8 mouse cellular contexts compared by ENCODE assay signal in genomic region chr5:26816975-26817941, GRCm38 (mm10). TPM values are rescaled to one million over a fixed set of nuclear protein-coding genes. Genes with fewer than 3 reads are reported as not detected.
DNase-seq lines count a peak whose midpoint lies in the region; ATAC-seq and TF ChIP-seq lines count a peak whose summit lies in the region.

Gene Dpp6 (plus strand): TSS chr5:26817203.

- peak; percentile 38 for TF ChIP-seq CTCF in layer of hippocampus, adult 2 months (conservative IDR thresholded peaks at IDR 0.05)

- H3K27ac ChIP-seq in heart, embryonic 10.5 days = no peak within 1 kb of the TSS
- no peak within 1 kb of the TSS for H3K27ac ChIP-seq in layer of hippocampus, adult 2 months
- no peak within 1 kb of the TSS for H3K27ac ChIP-seq in midbrain, embryonic 14.5 days (replicated peaks; ENCODE audit: low read depth, low read length)

- peak within 1 kb of the TSS; percentile 26; the same call in 1 of the 2 replicates for H3K9ac ChIP-seq in midbrain, embryonic 14.5 days (replicated peaks; ENCODE audit: low read length)

- H3K27me3 ChIP-seq in heart, embryonic 10.5 days (ENCODE audit: insufficient read depth, poor library complexity, severe bottlenecking) = peaks cover 32% of the 10 kb centered on the region
- peaks cover 12% of the 10 kb centered on the region; the same call in 1 of the 2 replicates for H3K27me3 ChIP-seq in midbrain, embryonic 14.5 days (ENCODE audit: control insufficient read depth, insufficient read depth, low read length)

- H3K4me2 ChIP-seq in midbrain, embryonic 14.5 days (ENCODE audit: low read length) = peak within 1 kb of the TSS; percentile 80

- H3K4me1 ChIP-seq in heart, embryonic 10.5 days = no peaks in the 10 kb centered on the region; the same call in 1 of the 2 replicates
- H3K4me1 ChIP-seq in midbrain, embryonic 14.5 days (ENCODE audit: control insufficient read depth, insufficient read depth, low read length) = no peaks in the 10 kb centered on the region

- DNase-seq in heart, embryonic 10.5 days (ENCODE audit: low spot score) = no peak
- DNase-seq in heart, adult 9 months (ENCODE audit: low spot score in 2 of 2) = no peak
- DNase-seq in cerebellum, postnatal 10 days = peak; percentile 82 to 86
- DNase-seq in frontal cortex, postnatal 14 days (ENCODE audit: low spot score in 2 of 2) = peak; percentile 7 to 9
- DNase-seq in layer of hippocampus, adult 2 months (ENCODE audit: low spot score in 2 of 2) = no peak
- DNase-seq in midbrain, embryonic 14.5 days = peak; percentile 68
- no peak for DNase-seq in thymus, postnatal 36 days

- no peaks in the 10 kb centered on the region for H3K36me3 ChIP-seq in heart, embryonic 10.5 days
- H3K36me3 ChIP-seq in midbrain, embryonic 14.5 days (ENCODE audit: control insufficient read depth, insufficient read depth, low read length) = no peaks in the 10 kb centered on the region

- peak; percentile 24; the same call in 1 of the 2 replicates for ATAC-seq in midbrain, embryonic 14.5 days (ENCODE audit: low FRiP score, low TSS enrichment)
- ATAC-seq in megakaryocyte-erythroid progenitor cell, adult 5-6 weeks (replicated peaks; ENCODE audit: low FRiP score, low TSS enrichment, poor library complexity, severe bottlenecking) = no peak

- peak within 1 kb of the TSS; percentile 51 for H3K4me3 ChIP-seq in heart, embryonic 10.5 days
- H3K4me3 ChIP-seq in layer of hippocampus, adult 2 months = peak within 1 kb of the TSS; percentile 27; the same call in 1 of the 2 replicates
- peak within 1 kb of the TSS; percentile 42 for H3K4me3 ChIP-seq in midbrain, embryonic 14.5 days (replicated peaks; ENCODE audit: low read depth, low read length)

- H3K9me3 ChIP-seq in heart, embryonic 10.5 days = no peaks in the 10 kb centered on the region
- no peaks in the 10 kb centered on the region for H3K9me3 ChIP-seq in midbrain, embryonic 14.5 days (ENCODE audit: control insufficient read depth, low read length)

- WGBS in heart, embryonic 10.5 days = 3% methylated on average over 48 of the region's 48 CpGs
- WGBS in midbrain, embryonic 14.5 days = 4% methylated on average over 48 of the region's 48 CpGs

RNA-seq across cellular contexts. Expression of gene Dpp6, which starts in this region (rescaled TPM):
- 0.41 and 0.92 TPM in 2 replicates for polyA plus RNA-seq in heart, embryonic 10.5 days (2016; fragmentation: Nextera tagmentation; extraction: Ambion mirVana)
- total RNA-seq in layer of hippocampus, adult 2 months (2021) = 100 to 1,000 TPM; 261 to 270 TPM
- 72.6 and 76.3 TPM in 2 replicates for polyA plus RNA-seq in midbrain, embryonic 14.5 days (2014; fragmentation: Nextera tagmentation; extraction: Ambion mirVana)
- not detected in 2 replicates for total RNA-seq in megakaryocyte-erythroid progenitor cell, adult 5-6 weeks (2014; fragmentation: Nextera tagmentation)
- total RNA-seq in megakaryocyte-erythroid progenitor cell, adult 5-6 weeks (2017) = not detected in 2 replicates

Comparison
In these comparisons a context has a peak if more than half of its experiments do, and no peak if none do; other contexts are left out.
1. RNA of gene Dpp6 (total RNA-seq): 261 to 270 TPM in layer of hippocampus, adult 2 months; not detected in megakaryocyte-erythroid progenitor cell, adult 5-6 weeks; every median in the first group is over 100 times any median in the second.
2. RNA of gene Dpp6 (polyA plus RNA-seq): 72.6 to 76.3 TPM in midbrain, embryonic 14.5 days; 0.41 to 0.92 TPM in heart, embryonic 10.5 days; every median in the first group is over 10 times any median in the second.
3. DNase-seq: peak in cerebellum, postnatal 10 days (2 of 2), frontal cortex, postnatal 14 days (2 of 2) and midbrain, embryonic 14.5 days (single experiment); none in heart, embryonic 10.5 days (single experiment), heart, adult 9 months (0 of 2), layer of hippocampus, adult 2 months (0 of 2) and thymus, postnatal 36 days (0 of 2).
4. Peak in every context shown above with its lines, with median percentiles within 50 percentile points of each other: H3K4me3 ChIP-seq.